In genomic region chr2:61483820-61484219, GRCm38 (mm10) we compare ENCODE assay signal across 21 mouse cellular contexts.
A peak's percentile ranks its signal among the peaks of the same experiment; 100 is the strongest.
DNase-seq lines count a peak whose midpoint lies in the region; ATAC-seq lines count a peak whose summit lies in the region.
"Had no signal": no experiment of that assay in that cellular context is flagged by ENCODE, and none has a peak within 500 bp of the region (broad histone marks: within the 10 kb centered on the region; RNA-seq: fewer than 3 reads in every experiment).

No protein-coding gene starts in this region.

- 62% methylated on average over 1 of the region's 1 CpGs for WGBS in hindbrain, embryonic 13.5 days

- H3K36me3 ChIP-seq in megakaryocyte, embryonic 14.5 days (replicated peaks; ENCODE audit: low read length), result peaks cover 5% of the 10 kb centered on the region
- H3K36me3 ChIP-seq in hindbrain, embryonic 13.5 days, result no peaks in the 10 kb centered on the region
- H3K36me3 ChIP-seq: limb, embryonic 12.5 days; liver, embryonic 12.5 days; midbrain, embryonic 12.5 days had no signal

- peak; percentile 88 for ATAC-seq in activated CD4-positive, CD25-positive, alpha-beta regulatory T cell, adult 4 months
- ATAC-seq in hindbrain, embryonic 13.5 days (ENCODE audit: low FRiP score), result no peak
- ATAC-seq: liver, embryonic 12.5 days; Patski had no signal

- peaks cover 29% of the 10 kb centered on the region for H3K4me1 ChIP-seq in megakaryocyte, embryonic 14.5 days
- no peaks in the 10 kb centered on the region for H3K4me1 ChIP-seq in hindbrain, embryonic 13.5 days (replicated peaks)
- H3K4me1 ChIP-seq: limb, embryonic 12.5 days; liver, embryonic 12.5 days had no signal

- H3K9me3 ChIP-seq in megakaryocyte, embryonic 14.5 days, result peaks cover 6% of the 10 kb centered on the region; the same call in 1 of the 2 replicates
- no peaks in the 10 kb centered on the region for H3K9me3 ChIP-seq in hindbrain, embryonic 13.5 days
- H3K9me3 ChIP-seq: limb, embryonic 12.5 days; liver, embryonic 12.5 days; midbrain, embryonic 12.5 days had no signal

- H3K27ac ChIP-seq in hindbrain, embryonic 13.5 days, result no peak overlapping the region
- H3K27ac ChIP-seq: gastrocnemius, adult 2 months; heart, adult 2 months; limb, embryonic 12.5 days; liver, embryonic 12.5 days; midbrain, embryonic 12.5 days had no signal

- no peak overlapping the region for H3K9ac ChIP-seq in hindbrain, embryonic 13.5 days
- H3K9ac ChIP-seq: limb, embryonic 12.5 days; liver, embryonic 12.5 days; midbrain, embryonic 12.5 days had no signal

- H3K4me3 ChIP-seq in megakaryocyte, embryonic 14.5 days (replicated peaks), result peak overlapping the region; percentile 4
- H3K4me3 ChIP-seq in hindbrain, embryonic 13.5 days, result no peak overlapping the region
- H3K4me3 ChIP-seq: gastrocnemius, adult 2 months; heart, adult 2 months; limb, embryonic 12.5 days; liver, embryonic 12.5 days; midbrain, embryonic 12.5 days had no signal

- DNase-seq in A20 (ENCODE audit: low read depth, low spot score), result peak; percentile 50
- peak; percentile 59 for DNase-seq in CD4-positive, CD25-positive, alpha-beta regulatory T cell, adult 2 months (ENCODE audit: low read depth, low spot score)
- no peak for DNase-seq in left cerebral cortex, adult 8-10 months (ENCODE audit: low spot score in 2 of 2)
- DNase-seq in layer of hippocampus, adult 9-10 months (ENCODE audit: low spot score), result no peak
- DNase-seq: adrenal gland, postnatal 25 days; cerebellum, adult 11-12 months; cerebellum, postnatal 14 days; gastrocnemius, adult 2 months; heart, adult 2 months; heart, postnatal 36 days; kidney, adult 2 months; kidney, postnatal 36 days; layer of hippocampus, adult 9-11 months; lung, adult 2 months had no signal

- no peak overlapping the region for H3K4me2 ChIP-seq in hindbrain, embryonic 13.5 days
- H3K4me2 ChIP-seq: limb, embryonic 12.5 days; liver, embryonic 12.5 days; midbrain, embryonic 12.5 days had no signal

- H3K27me3 ChIP-seq in megakaryocyte, embryonic 14.5 days (replicated peaks), result no peaks in the 10 kb centered on the region
- H3K27me3 ChIP-seq in hindbrain, embryonic 13.5 days, result no peaks in the 10 kb centered on the region
- H3K27me3 ChIP-seq: limb, embryonic 12.5 days; liver, embryonic 12.5 days; Patski had no signal

Comparison
In these comparisons a context has a peak if more than half of its experiments do, and no peak if none do; other contexts are left out.
1. DNase-seq: peak in A20 (single experiment) and CD4-positive, CD25-positive, alpha-beta regulatory T cell, adult 2 months (single experiment); none in left cerebral cortex, adult 8-10 months (0 of 2) and layer of hippocampus, adult 9-10 months (single experiment).